Mouse (Mus musculus) testis, adult 2 months (tissue): ENCODE measurements around the gene Echdc1.

Source experiments
- CTCF ChIP-seq: fragments of 200-500 bp; IDR thresholded peaks from 2 replicates; pipeline ENCODE4 v1.5.1; 2012; ENCODE audit warnings: low read depth, mild to moderate bottlenecking, inconsistent platforms, low read length, moderate library complexity; ENCODE audit not compliant: control insufficient read depth, insufficient read depth, insufficient replicate concordance
- POLR2A ChIP-seq: fragments of 200-500 bp; IDR thresholded peaks from 2 replicates; pipeline ENCODE4 v1.6.1; 2012; ENCODE audit warnings: low read depth, mild to moderate bottlenecking, inconsistent platforms, low read length, moderate library complexity; ENCODE audit not compliant: control insufficient read depth

DNA sequence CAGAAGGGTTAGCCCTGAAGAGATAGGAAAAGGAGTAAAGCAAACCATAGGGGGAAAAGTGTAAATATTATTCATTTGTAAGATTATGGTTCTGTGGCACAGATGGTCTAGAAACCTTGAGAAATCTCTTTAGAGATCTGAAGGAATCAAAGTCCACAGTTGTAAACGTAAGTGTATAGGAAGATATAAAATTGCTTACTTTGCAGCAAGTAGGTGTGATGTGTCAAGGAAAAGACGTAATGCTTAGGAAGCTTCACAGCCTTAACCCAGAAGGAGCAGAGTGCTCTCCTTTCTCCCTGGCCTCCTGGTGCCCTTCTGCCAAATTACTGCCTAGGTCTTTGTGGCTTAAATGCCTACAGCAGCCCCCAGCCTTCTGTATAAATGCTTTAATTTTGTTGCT is 11.9 kb downstream of the Echdc1 start:
- no peak for TF ChIP-seq POLR2A
- TF ChIP-seq CTCF, result no peak
